Mouse (Mus musculus) MEL (cell line): Measurements from ENCODE around the gene Galnt10. TPM values are rescaled to one million over a fixed set of nuclear protein-coding genes. Genes with fewer than 3 reads are reported as not detected.

Experiments used
- DNase-seq: peaks from one replicate; pipeline ENCODE4 v3.0.0; 2011; ENCODE audit warnings: low read depth, low spot score
- H3K27ac ChIP-seq: 2 replicates; pipeline ENCODE4 v1.5.1; 2012; ENCODE audit warnings: low read depth, mild to moderate bottlenecking, control low read depth, low read length, moderate library complexity; ENCODE audit not compliant: control insufficient read depth
- H3K27me3 ChIP-seq, 2 experiments: fragments of 150-350 bp in 1 of 2; sonication (generic) in 1 of 2; 2 replicates each; pipeline ENCODE4 v1.6.1; 2012; ENCODE audit warnings: low read length in 2 of 2, mild to moderate bottlenecking in 2 of 2, improper control_type of control experiment in 1 of 2, moderate library complexity in 1 of 2; ENCODE audit not compliant: insufficient read depth in 2 of 2, control insufficient read depth in 1 of 2
- H3K36me3 ChIP-seq, 2 experiments: 2 replicates each; pipeline ENCODE4 v1.6.1; 2012 to 2014; ENCODE audit warnings: low read length in 2 of 2, improper control_type of control experiment in 1 of 2, inconsistent platforms in 1 of 2, mild to moderate bottlenecking in 1 of 2; ENCODE audit not compliant: insufficient read depth in 2 of 2, control insufficient read depth in 1 of 2
- H3K4me1 ChIP-seq, 2 experiments: fragments of 150-350 bp in 1 of 2; sonication (generic) in 1 of 2; 2 replicates each; pipeline ENCODE4 v1.6.1; 2012; ENCODE audit warnings: low read length in 2 of 2, improper control_type of control experiment in 1 of 2, mild to moderate bottlenecking in 1 of 2; ENCODE audit not compliant: insufficient read depth in 2 of 2, control insufficient read depth in 1 of 2
- H3K4me3 ChIP-seq, 2 experiments: fragments of 150-350 bp in 1 of 2; sonication (generic) in 1 of 2; 2 replicates each; pipeline ENCODE4 v1.5.1; 2012; ENCODE audit warnings: low read depth in 2 of 2, low read length in 2 of 2, mild to moderate bottlenecking in 2 of 2, moderate library complexity in 2 of 2, control low read depth in 1 of 2, improper control_type of control experiment in 1 of 2; ENCODE audit not compliant: control insufficient read depth in 1 of 2, insufficient read depth in 1 of 2
- H3K79me2 ChIP-seq: 2 replicates; pipeline ENCODE4 v1.6.1; 2012; ENCODE audit warnings: mild to moderate bottlenecking, low read length, moderate library complexity; ENCODE audit not compliant: control insufficient read depth, poor library complexity, insufficient read depth
- H3K9ac ChIP-seq: 2 replicates; pipeline ENCODE4 v1.6.1; 2012; ENCODE audit warnings: low read depth, mild to moderate bottlenecking, control low read depth, low read length, moderate library complexity; ENCODE audit not compliant: control insufficient read depth, poor library complexity, severe bottlenecking
- H3K9me3 ChIP-seq: fragments of 150-350 bp; sonication (generic); replicated peaks from 2 replicates; pipeline ENCODE4 v1.6.1; 2012; ENCODE audit warnings: mild to moderate bottlenecking, low read length, improper control_type of control experiment, moderate library complexity; ENCODE audit not compliant: insufficient read depth
- BHLHE40 ChIP-seq: IDR thresholded peaks from 2 replicates; pipeline ENCODE4 v1.6.1; 2012; ENCODE audit warnings: low read depth, mild to moderate bottlenecking, inconsistent platforms, low read length, improper control_type of control experiment, borderline replicate concordance
- CHD1 ChIP-seq: IDR thresholded peaks from 2 replicates; pipeline ENCODE4 v1.6.1; 2012; ENCODE audit warnings: low read depth, mild to moderate bottlenecking, inconsistent platforms, low read length, improper control_type of control experiment
- CHD2 ChIP-seq: IDR thresholded peaks from 2 replicates; pipeline ENCODE4 v1.6.1; 2011; ENCODE audit warnings: low read length, improper control_type of control experiment
- CTCF ChIP-seq, 3 experiments: IDR thresholded peaks in 2 of 3; conservative IDR thresholded peaks in 1 of 3; 2 replicates each; pipeline ENCODE4 v1.5.1; 2011 to 2012; ENCODE audit warnings: low read length in 3 of 3, low read depth in 2 of 3, mild to moderate bottlenecking in 2 of 3, improper control_type of control experiment in 1 of 3, inconsistent platforms in 1 of 3, mixed read lengths in 1 of 3, moderate library complexity in 1 of 3; ENCODE audit not compliant: control insufficient read depth in 1 of 3, insufficient read depth in 1 of 3, poor library complexity in 1 of 3, severe bottlenecking in 1 of 3
- E2F4 ChIP-seq: IDR thresholded peaks from 2 replicates; pipeline ENCODE4 v1.6.1; 2011; ENCODE audit warnings: low read depth, low read length, improper control_type of control experiment, borderline replicate concordance
- ELF1 ChIP-seq: IDR thresholded peaks from 2 replicates; pipeline ENCODE4 v1.6.1; 2014; ENCODE audit warnings: low read depth, mild to moderate bottlenecking, inconsistent platforms, low read length, improper control_type of control experiment, moderate library complexity
- EP300 ChIP-seq, 2 experiments: IDR thresholded peaks; 2 replicates each; pipeline ENCODE4 v1.6.1; 2011; ENCODE audit warnings: improper control_type of control experiment in 2 of 2, low read length in 2 of 2, low read depth in 1 of 2, mild to moderate bottlenecking in 1 of 2
- ETS1 ChIP-seq: IDR thresholded peaks from 2 replicates; pipeline ENCODE4 v1.6.1; 2012; ENCODE audit warnings: low read depth, mild to moderate bottlenecking, inconsistent platforms, low read length, improper control_type of control experiment, moderate library complexity
- GABPA ChIP-seq: IDR thresholded peaks from 2 replicates; pipeline ENCODE4 v1.6.1; 2012; ENCODE audit warnings: low read depth, mild to moderate bottlenecking, inconsistent platforms, low read length, improper control_type of control experiment, moderate library complexity
- GATA1 ChIP-seq: IDR thresholded peaks from 2 replicates; pipeline ENCODE4 v1.6.1; 2011; ENCODE audit warnings: low read depth, low read length, improper control_type of control experiment
- HCFC1 ChIP-seq: IDR thresholded peaks from 2 replicates; pipeline ENCODE4 v1.6.1; 2012; ENCODE audit warnings: low read depth, mild to moderate bottlenecking, inconsistent platforms, low read length, improper control_type of control experiment, moderate library complexity
- KAT2A ChIP-seq: conservative IDR thresholded peaks from 2 replicates; pipeline ENCODE4 v1.6.1; 2012; ENCODE audit warnings: low read depth, low read length, improper control_type of control experiment, inconsistent platforms
- MAFK ChIP-seq: IDR thresholded peaks from 2 replicates; pipeline ENCODE4 v1.6.1; 2011; ENCODE audit warnings: low read depth, mild to moderate bottlenecking, low read length, improper control_type of control experiment, borderline replicate concordance
- MAX ChIP-seq: IDR thresholded peaks from 2 replicates; pipeline ENCODE4 v1.6.1; 2011; ENCODE audit warnings: low read length, improper control_type of control experiment
- MEF2A ChIP-seq: IDR thresholded peaks from 2 replicates; pipeline ENCODE4 v1.6.1; 2014; ENCODE audit warnings: low read depth, mild to moderate bottlenecking, inconsistent platforms, low read length, improper control_type of control experiment; ENCODE audit not compliant: poor library complexity, insufficient replicate concordance, severe bottlenecking; ENCODE audit errors: extremely low read depth
- MXI1 ChIP-seq: IDR thresholded peaks from 2 replicates; pipeline ENCODE4 v1.6.1; 2011; ENCODE audit warnings: mild to moderate bottlenecking, low read depth, low read length, improper control_type of control experiment
- MYC ChIP-seq: IDR thresholded peaks from 2 replicates; pipeline ENCODE4 v1.6.1; 2011; ENCODE audit warnings: low read depth, mild to moderate bottlenecking, low read length, improper control_type of control experiment, moderate library complexity
- NELFE ChIP-seq: IDR thresholded peaks from 2 replicates; pipeline ENCODE4 v1.6.1; 2011; ENCODE audit warnings: low read depth, low read length, improper control_type of control experiment
- NRF1 ChIP-seq: IDR thresholded peaks from 2 replicates; pipeline ENCODE4 v1.6.1; 2014; ENCODE audit warnings: low read depth, mild to moderate bottlenecking, inconsistent platforms, low read length, improper control_type of control experiment, moderate library complexity; ENCODE audit not compliant: poor library complexity, insufficient read depth, severe bottlenecking
- POLR2AphosphoS2 ChIP-seq: IDR thresholded peaks from 2 replicates; pipeline ENCODE4 v1.6.1; 2011; ENCODE audit warnings: low read length, improper control_type of control experiment
- POLR2AphosphoS5 ChIP-seq: IDR thresholded peaks from 2 replicates; pipeline ENCODE4 v1.6.1; 2012; ENCODE audit warnings: low read depth, borderline replicate concordance, mild to moderate bottlenecking, inconsistent platforms, low read length, moderate library complexity, mixed read lengths
- RAD21 ChIP-seq: IDR thresholded peaks from 2 replicates; pipeline ENCODE4 v1.6.1; 2011; ENCODE audit warnings: mild to moderate bottlenecking, low read depth, low read length, improper control_type of control experiment
- RCOR1 ChIP-seq: IDR thresholded peaks from 2 replicates; pipeline ENCODE4 v1.6.1; 2012; ENCODE audit warnings: low read depth, mild to moderate bottlenecking, inconsistent platforms, low read length, improper control_type of control experiment
- SIN3A ChIP-seq: IDR thresholded peaks from 2 replicates; pipeline ENCODE4 v1.6.1; 2012; ENCODE audit warnings: low read length, improper control_type of control experiment, inconsistent platforms
- SMC3 ChIP-seq: IDR thresholded peaks from 2 replicates; pipeline ENCODE4 v1.6.1; 2011; ENCODE audit warnings: low read depth, low read length, improper control_type of control experiment
- TAL1 ChIP-seq: IDR thresholded peaks from 2 replicates; pipeline ENCODE4 v1.6.1; 2012; ENCODE audit warnings: mild to moderate bottlenecking, inconsistent platforms, low read length, moderate library complexity, mixed read lengths
- TBP ChIP-seq: IDR thresholded peaks from 2 replicates; pipeline ENCODE4 v1.8.0; 2011; ENCODE audit warnings: low read depth, low read length, improper control_type of control experiment
- TCF12 ChIP-seq: IDR thresholded peaks from 2 replicates; pipeline ENCODE4 v1.6.1; 2014; ENCODE audit warnings: low read depth, mild to moderate bottlenecking, inconsistent platforms, low read length, improper control_type of control experiment, moderate library complexity
- UBTF ChIP-seq: IDR thresholded peaks from 2 replicates; pipeline ENCODE4 v1.6.1; 2012; ENCODE audit warnings: low read depth, mild to moderate bottlenecking, inconsistent platforms, low read length, improper control_type of control experiment, moderate library complexity, borderline replicate concordance; ENCODE audit not compliant: insufficient read depth
- USF1 ChIP-seq: IDR thresholded peaks from 2 replicates; pipeline ENCODE4 v1.6.1; 2014; ENCODE audit warnings: low read depth, mild to moderate bottlenecking, inconsistent platforms, low read length, improper control_type of control experiment, moderate library complexity
- USF2 ChIP-seq, 2 experiments: IDR thresholded peaks; 2 replicates each; pipeline ENCODE4 v1.6.1; 2011 to 2012; ENCODE audit warnings: improper control_type of control experiment in 2 of 2, low read length in 2 of 2, borderline replicate concordance in 1 of 2, inconsistent platforms in 1 of 2, low read depth in 1 of 2, mild to moderate bottlenecking in 1 of 2; ENCODE audit not compliant: insufficient read depth in 1 of 2
- ZC3H11A ChIP-seq: IDR thresholded peaks from 2 replicates; pipeline ENCODE4 v1.6.1; 2012; ENCODE audit warnings: low read depth, mild to moderate bottlenecking, inconsistent platforms, low read length, improper control_type of control experiment
- ZKSCAN1 ChIP-seq: IDR thresholded peaks from 2 replicates; pipeline ENCODE4 v1.6.1; 2012; ENCODE audit warnings: low read depth, mild to moderate bottlenecking, inconsistent platforms, low read length, improper control_type of control experiment, moderate library complexity
- ZMIZ1 ChIP-seq: IDR thresholded peaks from 2 replicates; pipeline ENCODE4 v1.6.1; 2012; ENCODE audit warnings: low read depth, mild to moderate bottlenecking, inconsistent platforms, low read length, improper control_type of control experiment, moderate library complexity
- ZNF384 ChIP-seq: IDR thresholded peaks from 2 replicates; pipeline ENCODE4 v1.6.1; 2012; ENCODE audit warnings: low read depth, mild to moderate bottlenecking, inconsistent platforms, low read length, improper control_type of control experiment
- polyA plus RNA-seq, 2 experiments: library from polyadenylated mRNA; stranded (reverse) in 1 of 2; unstranded in 1 of 2; fragments of >175 nt in 1 of 2; fragments of >200 nt in 1 of 2; gene quantifications; 2 replicates each; pipeline versions ENCODE4 v1.2.1 to v1.2.4; 2012; ENCODE audit warnings: low replicate concordance in 2 of 2, low read depth in 1 of 2; ENCODE audit not compliant: insufficient read length in 2 of 2, insufficient read depth in 1 of 2, missing spikeins in 1 of 2
- total RNA-seq: library from RNA; depleted of rRNA; stranded (reverse); fragments of 300-350 nt; gene quantifications from 2 replicates; pipeline ENCODE4 v1.2.3, GENCODE M21; 2012; rRNA removed

Galnt10 gene
- 23.5 and 27.4 TPM in 2 replicates for total RNA-seq
- polyA plus RNA-seq, result 10 to 100 TPM in 1 of 2 experiments, not detected in 1; 26.7 TPM

GRCm38 (mm10) chr11:57645018-57645559 lies at the start of gene Galnt10:
Gene Galnt10, plus strand, starts transcription at chr11:57645442.
- no peaks in the 10 kb centered on the region for H3K9me3 ChIP-seq
- H3K9ac ChIP-seq, result peak within 1 kb of the TSS; percentile 88
- peak within 1 kb of the TSS; percentile 69 to 83 for H3K4me3 ChIP-seq
- DNase-seq, result peak; percentile 94
- peak within 1 kb of the TSS; percentile 60 for H3K27ac ChIP-seq
- H3K4me1 ChIP-seq, result peaks cover 9 to 34% of the 10 kb centered on the region in 2 experiments
- H3K79me2 ChIP-seq, result peaks cover 21% of the 10 kb centered on the region
- H3K36me3 ChIP-seq, result peaks cover 0 to 24% of the 10 kb centered on the region in 2 experiments; a peak in 2 of 4 replicates
- H3K27me3 ChIP-seq, result no peaks in the 10 kb centered on the region
- TF ChIP-seq MEF2A, result no peak
- TF ChIP-seq USF2 (IDR thresholded peaks at IDR 0.05; ENCODE audit: borderline replicate concordance in 1 of 2, insufficient read depth in 1 of 2, low read depth in 1 of 2, low read length in 2 of 2), result no peak
- TF ChIP-seq CHD2, result no peak
- TF ChIP-seq ETS1, result peak; percentile 49; the same call in 1 of the 2 replicates
- no peak for TF ChIP-seq ZKSCAN1
- no peak; the same call in 1 of the 2 replicates for TF ChIP-seq KAT2A
- TF ChIP-seq MAFK, result no peak
- peak; percentile 93 for TF ChIP-seq ZMIZ1
- peak; percentile 89 for TF ChIP-seq SIN3A
- no peak for TF ChIP-seq ZNF384
- no peak for TF ChIP-seq MYC
- TF ChIP-seq E2F4, result no peak
- peak; percentile 77; the same call in 1 of the 2 replicates for TF ChIP-seq HCFC1
- peak; percentile 93 for TF ChIP-seq TBP
- 0 out of 2 replicates have a peak, but pooled peaks have one; percentile 10 for TF ChIP-seq RCOR1
- TF ChIP-seq TAL1, result no peak
- no peak for TF ChIP-seq SMC3
- 0 out of 2 replicates have a peak, but pooled peaks have one; percentile 7 for TF ChIP-seq MAX
- TF ChIP-seq BHLHE40, result peak; percentile 61; the same call in 1 of the 2 replicates
- no peak for TF ChIP-seq GABPA
- peak; percentile 100 for TF ChIP-seq CHD1
- peak; percentile 82 for TF ChIP-seq TCF12
- no peak for TF ChIP-seq NRF1
- peak; percentile 69; the same call in 1 of the 2 replicates for TF ChIP-seq POLR2AphosphoS2
- TF ChIP-seq CTCF (IDR thresholded peaks at IDR 0.05 in 2 of 3, conservative IDR thresholded peaks at IDR 0.05 in 1 of 3; ENCODE audit: control insufficient read depth in 1 of 3, insufficient read depth in 1 of 3, low read depth in 2 of 3, low read length in 3 of 3, poor library complexity in 1 of 3, severe bottlenecking in 1 of 3), result peak in 1 of 3 experiments; percentile 43; a peak in 2 of 6 replicates
- TF ChIP-seq NELFE, result peak; percentile 94
- TF ChIP-seq EP300 (IDR thresholded peaks at IDR 0.05; ENCODE audit: low read depth in 1 of 2, low read length in 2 of 2), result no peak
- peak; percentile 69; the same call in 1 of the 2 replicates for TF ChIP-seq MXI1
- TF ChIP-seq GATA1, result no peak
- TF ChIP-seq RAD21, result no peak
- no peak for TF ChIP-seq USF1
- TF ChIP-seq ZC3H11A, result no peak
- peak; percentile 86 for TF ChIP-seq ELF1
- no peak for TF ChIP-seq UBTF
- TF ChIP-seq POLR2AphosphoS5, result no peak
